Mouse (Mus musculus) midbrain, postnatal 0 days (tissue): ENCODE measurements around the gene Guk1. TPM values are rescaled to one million over a fixed set of nuclear protein-coding genes. Genes with fewer than 3 reads are reported as not detected.

Experiments used
- ATAC-seq: fragments of 200-750 bp; cut with Nextera tagmentation; 2 replicates; pipeline ENCODE4 v1.8.0; 2017; ENCODE audit warnings: moderate number of reproducible peaks, mild to moderate bottlenecking, moderate TSS enrichment, moderate library complexity; ENCODE audit not compliant: low FRiP score
- DNase-seq: peaks from one replicate; pipeline ENCODE4 v3.0.0-alpha.2; 2015; ENCODE audit warnings: low spot score
- H3K27ac ChIP-seq: fragments of 300-500 bp; sonication (generic); 2 replicates; pipeline ENCODE4 v1.5.1; 2014; ENCODE audit warnings: low read depth, mild to moderate bottlenecking, low read length, mixed read lengths
- H3K27me3 ChIP-seq: fragments of 300-500 bp; sonication (generic); 2 replicates; pipeline ENCODE4 v1.6.1; 2014; ENCODE audit warnings: low read length, control low read depth, mixed read lengths; ENCODE audit not compliant: insufficient read depth
- H3K36me3 ChIP-seq: fragments of 300-500 bp; sonication (generic); 2 replicates; pipeline ENCODE4 v1.6.1; 2014; ENCODE audit warnings: low read length, control low read depth, mixed read lengths; ENCODE audit not compliant: insufficient read depth
- H3K4me1 ChIP-seq: fragments of 300-500 bp; sonication (generic); 2 replicates; pipeline ENCODE4 v1.6.1; 2014; ENCODE audit warnings: mild to moderate bottlenecking, control low read depth, antibody characterized with exemption, low read length, mixed read lengths; ENCODE audit not compliant: insufficient read depth
- H3K4me2 ChIP-seq: fragments of 300-500 bp; sonication (generic); 2 replicates; pipeline ENCODE4 v1.6.1; 2014; ENCODE audit warnings: low read depth, mild to moderate bottlenecking, low read length, mixed read lengths; ENCODE audit not compliant: poor library complexity, severe bottlenecking
- H3K4me3 ChIP-seq: fragments of 300-500 bp; sonication (generic); 2 replicates; pipeline ENCODE4 v1.5.1; 2014; ENCODE audit warnings: low read depth, mild to moderate bottlenecking, low read length, moderate library complexity
- H3K9ac ChIP-seq: fragments of 300-500 bp; sonication (generic); replicated peaks from 2 replicates; pipeline ENCODE4 v1.6.1; 2014; ENCODE audit warnings: mild to moderate bottlenecking, low read length, moderate library complexity, mixed read lengths; ENCODE audit not compliant: poor library complexity, severe bottlenecking
- H3K9me3 ChIP-seq: fragments of 300-500 bp; sonication (generic); 2 replicates; pipeline ENCODE4 v1.6.1; 2016; ENCODE audit warnings: low read length, control low read depth
- CTCF ChIP-seq: IDR thresholded peaks from 2 replicates; pipeline ENCODE4 v1.5.1; 2016; ENCODE audit warnings: antibody characterized with exemption, mild to moderate bottlenecking
- WGBS: fragments of 180-500 bp; shearing (Covaris S2); extraction: QIAGEN DNeasy Blood & Tissue Kit; methylation state at CpG from one replicate; pipeline ENCODE4 v1.1.7; 2014; 5-methylcytosine and 5-hydroxymethylcytosine counted together
- polyA plus RNA-seq: library from polyadenylated mRNA; unstranded; fragments of >200 nt; fragmentation: Nextera tagmentation; extraction: Ambion mirVana; gene quantifications from 2 replicates; pipeline ENCODE4 v1.2.1, GENCODE M21; 2015
- total RNA-seq: library from RNA; depleted of rRNA; stranded (reverse); fragments of >200 nt; gene quantifications from 2 replicates; pipeline ENCODE4 v1.2.3, GENCODE M21; 2014

Guk1 gene
- total and polyA plus RNA-seq, 2 experiments from 2014 or later, result 125 to 289 TPM

GRCm38 (mm10) chr11:59224470-59224869 is 32.5 kb upstream of the Guk1 start:
- no peak overlapping the region for H3K9ac ChIP-seq
- DNase-seq, result no peak
- H3K36me3 ChIP-seq, result no peaks in the 10 kb centered on the region
- 70% methylated on average over 2 of the region's 2 CpGs for WGBS
- H3K4me2 ChIP-seq, result no peak overlapping the region
- ATAC-seq, result no peak
- no peak for TF ChIP-seq CTCF
- peaks cover 15% of the 10 kb centered on the region for H3K4me1 ChIP-seq
- no peak overlapping the region for H3K4me3 ChIP-seq
- H3K27me3 ChIP-seq, result no peaks in the 10 kb centered on the region
- H3K9me3 ChIP-seq, result no peaks in the 10 kb centered on the region
- H3K27ac ChIP-seq, result no peak overlapping the region

- TF ChIP-seq CTCF, result no peak
- Histone ChIP-seq H3K4me3 (no peak overlapping the region), H3K4me2 (no peak overlapping the region), H3K27ac (no peak overlapping the region), H3K36me3 (no peaks in the 10 kb centered on the region), H3K9me3 (no peaks in the 10 kb centered on the region), H3K4me1 (peaks cover 15% of the 10 kb centered on the region), H3K27me3 (no peaks in the 10 kb centered on the region), H3K9ac (no peak overlapping the region)
- 92% methylated on average over 3 of the region's 3 CpGs for WGBS
- no peak for DNase-seq
- no peak for ATAC-seq
Measured at GRCm38 (mm10) chr11:59224025-59224424, 32.0 kb upstream of the Guk1 start.

- Histone ChIP-seq H3K4me3 (no peak overlapping the region), H3K36me3 (no peaks in the 10 kb centered on the region), H3K4me2 (no peak overlapping the region), H3K27me3 (no peaks in the 10 kb centered on the region), H3K4me1 (peaks cover 15% of the 10 kb centered on the region), H3K9ac (no peak overlapping the region), H3K9me3 (no peaks in the 10 kb centered on the region), H3K27ac (no peak overlapping the region)
- TF ChIP-seq CTCF, result no peak
- ATAC-seq (no peak), DNase-seq (no peak)
- WGBS, result 88% methylated on average over 4 of the region's 4 CpGs
Measured at GRCm38 (mm10) chr11:59222306-59222705, 30.3 kb upstream of the Guk1 start.

GRCm38 (mm10) chr11:59221604-59222003 is 29.6 kb upstream of the Guk1 start:
- no peak overlapping the region for H3K27ac ChIP-seq
- no peak overlapping the region for H3K4me3 ChIP-seq
- peaks cover 15% of the 10 kb centered on the region for H3K4me1 ChIP-seq
- no peaks in the 10 kb centered on the region for H3K27me3 ChIP-seq
- TF ChIP-seq CTCF, result no peak
- no peak overlapping the region for H3K4me2 ChIP-seq
- H3K9me3 ChIP-seq, result no peaks in the 10 kb centered on the region
- no peak for DNase-seq
- H3K36me3 ChIP-seq, result no peaks in the 10 kb centered on the region
- no peak overlapping the region for H3K9ac ChIP-seq
- ATAC-seq, result no peak

- peak; percentile 52 for TF ChIP-seq CTCF
- Histone ChIP-seq H3K9me3 (no peaks in the 10 kb centered on the region), H3K9ac (no peak overlapping the region), H3K4me2 (no peak overlapping the region), H3K36me3 (peaks cover 4% of the 10 kb centered on the region; the same call in 1 of the 2 replicates), H3K27me3 (no peaks in the 10 kb centered on the region), H3K27ac (no peak overlapping the region), H3K4me3 (no peak overlapping the region), H3K4me1 (peaks cover 4% of the 10 kb centered on the region; the same call in 1 of the 2 replicates)
- DNase-seq (no peak), ATAC-seq (no peak)
Measured at GRCm38 (mm10) chr11:59219064-59219463, 27.1 kb upstream of the Guk1 start.

GRCm38 (mm10) chr11:59218389-59218998 is 26.5 kb upstream of the Guk1 start:
- peaks cover 4% of the 10 kb centered on the region; the same call in 1 of the 2 replicates for H3K36me3 ChIP-seq
- no peak overlapping the region for H3K4me2 ChIP-seq
- TF ChIP-seq CTCF, result no peak
- ATAC-seq (no peak), DNase-seq (no peak)
- H3K4me1 ChIP-seq, result peaks cover 1% of the 10 kb centered on the region; the same call in 1 of the 2 replicates
- no peak overlapping the region for H3K9ac ChIP-seq
- no peak overlapping the region for H3K27ac ChIP-seq
- H3K27me3 ChIP-seq, result no peaks in the 10 kb centered on the region
- 89% methylated on average over 4 of the region's 4 CpGs for WGBS
- H3K4me3 ChIP-seq, result no peak overlapping the region
- H3K9me3 ChIP-seq, result no peaks in the 10 kb centered on the region
